Mouse (Mus musculus) midbrain, embryonic 12.5 days (tissue): ENCODE measurements around the gene Clec3b. TPM values are rescaled to one million over a fixed set of nuclear protein-coding genes. Genes with fewer than 3 reads are reported as not detected.

Experiments used
- ATAC-seq: fragments of 200-750 bp; cut with Nextera tagmentation; 2 replicates; pipeline ENCODE4 v1.8.0; 2017; ENCODE audit warnings: low read depth, moderate TSS enrichment, moderate library complexity; ENCODE audit not compliant: low FRiP score
- H3K27ac ChIP-seq: fragments of 300-500 bp; sonication (generic); replicated peaks from 2 replicates; pipeline ENCODE4 v1.5.1; 2016; ENCODE audit warnings: mild to moderate bottlenecking
- H3K27me3 ChIP-seq: fragments of 300-500 bp; sonication (generic); 2 replicates; pipeline ENCODE4 v1.6.1; 2016; ENCODE audit warnings: mild to moderate bottlenecking
- H3K36me3 ChIP-seq: fragments of 300-500 bp; sonication (generic); 2 replicates; pipeline ENCODE4 v1.6.1; 2016
- H3K4me1 ChIP-seq: fragments of 300-500 bp; sonication (generic); 2 replicates; pipeline ENCODE4 v1.6.1; 2016
- H3K4me2 ChIP-seq: fragments of 300-500 bp; sonication (generic); replicated peaks from 2 replicates; pipeline ENCODE4 v1.6.1; 2016; ENCODE audit warnings: mild to moderate bottlenecking, moderate library complexity
- H3K4me3 ChIP-seq: fragments of 300-500 bp; sonication (generic); 2 replicates; pipeline ENCODE4 v1.5.1; 2016; ENCODE audit warnings: mild to moderate bottlenecking
- H3K9ac ChIP-seq: fragments of 300-500 bp; sonication (generic); replicated peaks from 2 replicates; pipeline ENCODE4 v1.6.1; 2016; ENCODE audit warnings: mild to moderate bottlenecking, moderate library complexity
- H3K9me3 ChIP-seq: fragments of 300-500 bp; sonication (generic); 2 replicates; pipeline ENCODE4 v1.6.1; 2016; ENCODE audit warnings: mild to moderate bottlenecking
- WGBS: fragments of 180-500 bp; shearing (Covaris S2); methylation state at CpG from one replicate; pipeline ENCODE4 v1.1.7; 2016; 5-methylcytosine and 5-hydroxymethylcytosine counted together
- polyA plus RNA-seq: library from polyadenylated mRNA; unstranded; fragments of >200 nt; fragmentation: Nextera tagmentation; extraction: Ambion mirVana; gene quantifications from 2 replicates; pipeline ENCODE4 v1.2.1, GENCODE M21; 2016

Gene Clec3b
- polyA plus RNA-seq, 1 experiment from 2014 or later = 0.31 TPM

GRCm38 (mm10) chr9:123186151-123186550, 35.4 kb downstream of the Clec3b start:
- 89% methylated on average over 5 of the region's 5 CpGs for WGBS
- H3K9ac ChIP-seq = no peak overlapping the region
- H3K4me1 ChIP-seq = no peaks in the 10 kb centered on the region
- no peaks in the 10 kb centered on the region for H3K9me3 ChIP-seq
- no peak overlapping the region for H3K27ac ChIP-seq
- H3K4me3 ChIP-seq = no peak overlapping the region
- no peaks in the 10 kb centered on the region for H3K36me3 ChIP-seq
- H3K4me2 ChIP-seq = no peak overlapping the region
- H3K27me3 ChIP-seq = no peaks in the 10 kb centered on the region
- no peak for ATAC-seq

GRCm38 (mm10) chr9:123187589-123187988, 36.8 kb downstream of the Clec3b start:
- Histone ChIP-seq H3K9me3 (no peaks in the 10 kb centered on the region), H3K27me3 (no peaks in the 10 kb centered on the region), H3K4me2 (no peak overlapping the region), H3K9ac (no peak overlapping the region), H3K4me1 (no peaks in the 10 kb centered on the region), H3K36me3 (no peaks in the 10 kb centered on the region), H3K4me3 (no peak overlapping the region), H3K27ac (no peak overlapping the region)
- WGBS = 97% methylated on average over 5 of the region's 5 CpGs
- no peak for ATAC-seq

DNA sequence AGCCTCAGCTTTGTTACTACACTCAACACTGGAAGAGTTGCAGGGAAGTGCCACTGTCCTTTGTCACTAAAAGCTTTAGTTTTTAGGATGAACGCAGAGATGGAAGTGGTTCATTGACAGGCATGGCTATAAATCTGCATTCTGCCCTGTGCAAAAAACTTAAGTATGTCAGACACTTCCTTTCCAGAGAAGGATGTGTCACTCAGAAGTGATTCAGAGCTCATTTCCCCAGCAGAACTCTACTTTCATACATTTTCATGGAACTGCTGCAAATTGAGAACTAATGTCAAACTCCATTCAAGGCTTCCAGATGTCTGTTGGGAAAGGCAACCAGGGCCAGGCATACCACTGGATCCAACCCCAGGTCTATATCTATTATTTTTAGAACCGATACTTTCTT, 37.5 kb downstream of the Clec3b start:
- H3K9ac ChIP-seq = no peak overlapping the region
- ATAC-seq = no peak
- H3K27ac ChIP-seq = no peak overlapping the region
- no peaks in the 10 kb centered on the region for H3K9me3 ChIP-seq
- H3K4me2 ChIP-seq = no peak overlapping the region
- H3K36me3 ChIP-seq = no peaks in the 10 kb centered on the region
- no peaks in the 10 kb centered on the region for H3K4me1 ChIP-seq
- WGBS = 94% methylated on average over 2 of the region's 2 CpGs
- no peak overlapping the region for H3K4me3 ChIP-seq
- H3K27me3 ChIP-seq = no peaks in the 10 kb centered on the region

DNA sequence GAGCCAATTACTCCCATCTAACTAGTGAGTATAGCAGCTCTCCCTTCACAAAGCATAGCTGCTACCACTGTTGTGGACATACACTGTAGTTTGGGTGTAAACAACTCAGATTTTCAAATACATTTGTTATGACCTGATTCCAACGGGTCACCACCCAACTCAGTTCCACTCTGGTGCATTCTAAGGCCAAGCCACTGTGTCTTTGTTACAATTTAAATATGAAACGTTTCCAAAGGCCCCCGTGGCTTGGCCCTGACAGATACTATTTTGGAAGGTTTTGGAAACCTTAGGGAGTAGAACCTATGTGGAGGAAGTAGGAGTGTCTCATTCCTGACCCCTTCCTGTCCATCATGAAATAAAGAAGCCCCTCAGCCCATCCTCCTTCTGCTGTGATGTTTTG, 49.4 kb downstream of the Clec3b start:
- ATAC-seq = no peak
- H3K4me1 ChIP-seq = no peaks in the 10 kb centered on the region
- no peak overlapping the region for H3K27ac ChIP-seq
- H3K9me3 ChIP-seq = no peaks in the 10 kb centered on the region
- no peaks in the 10 kb centered on the region for H3K27me3 ChIP-seq
- no peaks in the 10 kb centered on the region for H3K36me3 ChIP-seq
- no peak overlapping the region for H3K4me3 ChIP-seq
- H3K9ac ChIP-seq = no peak overlapping the region
- H3K4me2 ChIP-seq = no peak overlapping the region
- WGBS = 72% methylated on average over 3 of the region's 3 CpGs

- H3K27me3 ChIP-seq = no peaks in the 10 kb centered on the region
- no peak overlapping the region for H3K9ac ChIP-seq
- no peak for ATAC-seq
- H3K4me1 ChIP-seq = no peaks in the 10 kb centered on the region
- 61% methylated on average over 2 of the region's 2 CpGs for WGBS
- no peak overlapping the region for H3K4me3 ChIP-seq
- no peaks in the 10 kb centered on the region for H3K36me3 ChIP-seq
- H3K9me3 ChIP-seq = no peaks in the 10 kb centered on the region
- H3K27ac ChIP-seq = no peak overlapping the region
- H3K4me2 ChIP-seq = no peak overlapping the region
Observed at GRCm38 (mm10) chr9:123206526-123206925, 55.8 kb downstream of the Clec3b start.

DNA sequence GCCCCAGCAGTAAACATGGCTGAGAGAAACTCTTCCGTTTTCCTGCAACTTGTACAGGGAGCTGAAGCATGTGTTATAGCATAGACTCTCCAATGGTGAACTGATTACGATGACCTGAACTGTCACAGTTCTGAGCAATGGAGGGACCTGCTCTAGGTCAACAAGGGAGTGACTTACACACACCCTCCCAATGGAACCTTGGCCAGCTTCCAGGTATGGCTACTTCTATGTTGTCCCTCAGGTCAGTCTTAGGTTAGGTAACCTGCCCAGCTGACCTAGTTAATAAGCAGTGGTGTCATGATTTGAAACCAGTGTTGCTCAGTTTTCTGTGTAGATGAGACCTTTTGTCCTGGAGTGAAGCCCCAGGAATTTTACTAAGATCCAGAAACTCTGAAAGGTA, 56.2 kb downstream of the Clec3b start:
- Histone ChIP-seq H3K27ac (no peak overlapping the region), H3K4me3 (no peak overlapping the region), H3K9me3 (no peaks in the 10 kb centered on the region), H3K4me2 (no peak overlapping the region), H3K9ac (no peak overlapping the region), H3K27me3 (no peaks in the 10 kb centered on the region), H3K4me1 (no peaks in the 10 kb centered on the region), H3K36me3 (no peaks in the 10 kb centered on the region)
- ATAC-seq = no peak
- 89% methylated on average over 2 of the region's 2 CpGs for WGBS

Other genes with a start within 250 kb of the Clec3b start
- gene Zfp105, start 227.9 kb upstream of the Clec3b start, polyA plus RNA-seq = 34.1 and 38.1 TPM in 2 replicates
- gene 1110059G10Rik, start 199.9 kb upstream of the Clec3b start, polyA plus RNA-seq = 32.0 and 34.3 TPM in 2 replicates
- 68.2 and 73.8 TPM in 2 replicates for gene Kif15, start 199.9 kb upstream of the Clec3b start, polyA plus RNA-seq
- gene Tmem42, start 129.6 kb upstream of the Clec3b start, polyA plus RNA-seq = 18.4 and 18.8 TPM in 2 replicates
- gene Tgm4, start 116.2 kb upstream of the Clec3b start, polyA plus RNA-seq = 0.57 and 1.5 TPM in 2 replicates
- 84.1 and 86.4 TPM in 2 replicates for gene Zdhhc3, start 37.7 kb upstream of the Clec3b start, polyA plus RNA-seq
- 96.5 and 103 TPM in 2 replicates for gene Exosc7, start 37.7 kb upstream of the Clec3b start, polyA plus RNA-seq
- 0.11 and 0.17 TPM in 2 replicates for gene Cdcp1, start 65.1 kb downstream of the Clec3b start, polyA plus RNA-seq
- 12.4 and 14.3 TPM in 2 replicates for gene Tmem158, start 109.8 kb downstream of the Clec3b start, polyA plus RNA-seq
- gene Lars2, start 216.0 kb downstream of the Clec3b start, polyA plus RNA-seq = 1,003 and 1,084 TPM in 2 replicates